Mouse (Mus musculus) neural tube, embryonic 12.5 days (tissue): ENCODE data around the gene Cenpx. TPM values are rescaled to one million over a fixed set of nuclear protein-coding genes. Genes with fewer than 3 reads are reported as not detected.

Experiments
- ATAC-seq: fragments of 200-750 bp; cut with Nextera tagmentation; 2 replicates; pipeline ENCODE4 v1.8.0; 2017; ENCODE audit warnings: low read depth, mild to moderate bottlenecking, moderate TSS enrichment, moderate library complexity; ENCODE audit not compliant: low FRiP score
- H3K27ac ChIP-seq: fragments of 300-500 bp; sonication (generic); 2 replicates; pipeline ENCODE4 v1.5.1; 2016
- H3K27me3 ChIP-seq: fragments of 300-500 bp; sonication (generic); replicated peaks from 2 replicates; pipeline ENCODE4 v1.6.1; 2016; ENCODE audit warnings: mild to moderate bottlenecking
- H3K36me3 ChIP-seq: fragments of 300-500 bp; sonication (generic); 2 replicates; pipeline ENCODE4 v1.6.1; 2016; ENCODE audit warnings: mild to moderate bottlenecking
- H3K4me1 ChIP-seq: fragments of 300-500 bp; sonication (generic); 2 replicates; pipeline ENCODE4 v1.6.1; 2016
- H3K4me2 ChIP-seq: fragments of 300-500 bp; sonication (generic); replicated peaks from 2 replicates; pipeline ENCODE4 v1.6.1; 2016; ENCODE audit warnings: mild to moderate bottlenecking
- H3K4me3 ChIP-seq: fragments of 300-500 bp; sonication (generic); 2 replicates; pipeline ENCODE4 v1.5.1; 2016
- H3K9ac ChIP-seq: fragments of 300-500 bp; sonication (generic); 2 replicates; pipeline ENCODE4 v1.6.1; 2016; ENCODE audit warnings: mild to moderate bottlenecking
- H3K9me3 ChIP-seq: fragments of 300-500 bp; sonication (generic); 2 replicates; pipeline ENCODE4 v1.6.1; 2016; ENCODE audit warnings: mild to moderate bottlenecking
- WGBS: fragments of 180-500 bp; shearing (Covaris S2); methylation state at CpG from one replicate; pipeline ENCODE4 v1.1.7; 2016; 5-methylcytosine and 5-hydroxymethylcytosine counted together
- polyA plus RNA-seq: library from polyadenylated mRNA; unstranded; fragments of >200 nt; fragmentation: Nextera tagmentation; extraction: Ambion mirVana; gene quantifications from 2 replicates; pipeline ENCODE4 v1.2.1, GENCODE M21; 2016

Cenpx gene
- polyA plus RNA-seq, 1 experiment from 2014 or later, result 108 TPM

GRCm38 (mm10) chr11:120663714-120664113 lies 49.8 kb downstream of the Cenpx start:
- Histone ChIP-seq H3K4me3 (no peak overlapping the region), H3K27ac (no peak overlapping the region), H3K36me3 (no peaks in the 10 kb centered on the region), H3K27me3 (peaks cover 52% of the 10 kb centered on the region), H3K4me1 (peaks cover 26% of the 10 kb centered on the region), H3K4me2 (no peak overlapping the region), H3K9ac (no peak overlapping the region), H3K9me3 (no peaks in the 10 kb centered on the region)
- no peak for ATAC-seq
- WGBS, result 68% methylated on average over 5 of the region's 5 CpGs

DNA sequence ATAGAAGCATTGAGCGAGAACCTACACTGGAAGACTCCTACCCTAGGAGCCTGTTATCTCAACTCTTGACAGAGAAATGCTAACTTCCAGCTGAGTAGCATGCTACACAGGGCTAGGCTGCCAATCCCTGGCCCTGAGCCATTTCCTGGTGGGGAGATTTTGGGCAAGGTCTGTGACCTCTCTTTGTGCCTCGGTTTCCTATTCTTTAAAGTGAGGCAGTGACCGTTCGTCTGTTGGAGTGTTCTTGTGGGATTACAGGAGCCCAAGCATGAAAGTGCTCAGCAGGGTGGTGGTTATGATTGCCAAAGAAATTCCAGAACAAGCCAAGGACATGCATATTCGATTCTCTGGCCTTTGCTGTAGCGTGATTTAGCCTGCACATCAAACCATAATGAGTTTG lies 50.8 kb downstream of the Cenpx start:
- Histone ChIP-seq H3K9me3 (no peaks in the 10 kb centered on the region), H3K36me3 (no peaks in the 10 kb centered on the region), H3K27ac (no peak overlapping the region), H3K4me3 (no peak overlapping the region), H3K27me3 (peaks cover 60% of the 10 kb centered on the region), H3K9ac (no peak overlapping the region), H3K4me1 (peaks cover 26% of the 10 kb centered on the region), H3K4me2 (no peak overlapping the region)
- ATAC-seq, result no peak
- WGBS, result 73% methylated on average over 6 of the region's 6 CpGs

DNA sequence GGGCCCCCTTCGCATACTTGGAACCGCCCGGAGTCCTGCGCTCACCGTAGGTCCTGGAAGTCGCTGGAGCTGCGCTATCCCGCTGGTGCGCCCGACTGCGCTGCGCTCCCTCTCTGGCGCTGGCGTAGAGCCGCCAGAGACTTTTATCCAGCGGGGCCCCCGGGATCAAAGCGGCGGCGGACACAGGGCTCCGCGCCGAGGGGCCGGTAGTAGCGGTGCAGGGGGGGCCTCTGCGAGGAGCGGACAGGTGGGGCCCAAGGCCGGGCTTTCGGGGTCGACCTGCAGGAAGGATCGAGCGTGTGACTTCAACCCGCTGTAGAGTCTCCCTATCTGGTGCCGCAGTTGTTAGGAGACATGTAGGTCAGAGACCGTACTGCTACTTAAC lies 52.5 kb downstream of the Cenpx start, which contains the start of gene Notum:
Gene Notum (minus strand): TSS at position 100 of the 385 bp plus-strand sequence.
- peak within 1 kb of the TSS; percentile 37 for H3K4me3 ChIP-seq
- 1% methylated on average over 35 of the region's 35 CpGs for WGBS

More for the DNA sequence above, 52.5 kb downstream of the Cenpx start, which contains the start of gene Notum:
- Histone ChIP-seq H3K9me3 (no peaks in the 10 kb centered on the region), H3K36me3 (no peaks in the 10 kb centered on the region), H3K9ac (peak within 1 kb of the TSS; percentile 47), H3K27ac (no peak within 1 kb of the TSS), H3K27me3 (peaks cover 64% of the 10 kb centered on the region), H3K4me1 (peaks cover 26% of the 10 kb centered on the region), H3K4me2 (peak within 1 kb of the TSS; percentile 68)
- no peak for ATAC-seq

Other genes with a start within 250 kb of the Cenpx start
- gene Arl16, start 246.1 kb downstream of the Cenpx start, polyA plus RNA-seq, result 63.6 and 64.5 TPM in 2 replicates
- gene Mrpl12, start 229.1 kb downstream of the Cenpx start, polyA plus RNA-seq, result 116 and 117 TPM in 2 replicates
- 37.9 TPM in 2 replicates for gene Slc25a10, start 221.9 kb downstream of the Cenpx start, polyA plus RNA-seq
- gene Gcgr, start 183.0 kb downstream of the Cenpx start, polyA plus RNA-seq, result 0.13 and 0.22 TPM in 2 replicates
- 234 and 239 TPM in 2 replicates for gene Mcrip1, start 164.0 kb downstream of the Cenpx start, polyA plus RNA-seq
- gene Ppp1r27, start 162.6 kb downstream of the Cenpx start, polyA plus RNA-seq, result not detected in 2 replicates
- 425 and 451 TPM in 2 replicates for gene P4hb, start 140.5 kb downstream of the Cenpx start, polyA plus RNA-seq
- 582 and 606 TPM in 2 replicates for gene Arhgdia, start 132.1 kb downstream of the Cenpx start, polyA plus RNA-seq
- gene Alyref, start 115.4 kb downstream of the Cenpx start, polyA plus RNA-seq, result 509 and 592 TPM in 2 replicates
- gene Anapc11, start 115.3 kb downstream of the Cenpx start, polyA plus RNA-seq, result 162 and 172 TPM in 2 replicates
- 0.80 and 0.83 TPM in 2 replicates for gene Npb, start 105.3 kb downstream of the Cenpx start, polyA plus RNA-seq
- gene Pcyt2, start 95.8 kb downstream of the Cenpx start, polyA plus RNA-seq, result 151 and 155 TPM in 2 replicates
- gene Sirt7, start 88.5 kb downstream of the Cenpx start, polyA plus RNA-seq, result 46.8 and 56.5 TPM in 2 replicates
- gene Mafg, start 80.1 kb downstream of the Cenpx start, polyA plus RNA-seq, result 39.7 and 40.4 TPM in 2 replicates
- 27.2 and 27.8 TPM in 2 replicates for gene Pycr1, start 70.0 kb downstream of the Cenpx start, polyA plus RNA-seq
- gene Myadml2, start 65.6 kb downstream of the Cenpx start, polyA plus RNA-seq, result 0.81 and 1.1 TPM in 2 replicates
- gene Notum, start 52.6 kb downstream of the Cenpx start, polyA plus RNA-seq, result 3.1 and 3.4 TPM in 2 replicates
- 139 and 155 TPM in 2 replicates for gene Aspscr1, start 40.8 kb downstream of the Cenpx start, polyA plus RNA-seq
- 70.9 and 72.6 TPM in 2 replicates for gene Lrrc45, start 187 bp upstream of the Cenpx start, polyA plus RNA-seq
- gene Rac3, start 7.7 kb upstream of the Cenpx start, polyA plus RNA-seq, result 118 and 119 TPM in 2 replicates
- 12.3 and 16.7 TPM in 2 replicates for gene Dcxr, start 13.5 kb upstream of the Cenpx start, polyA plus RNA-seq
- 0.95 and 1.6 TPM in 2 replicates for gene Cbr2, start 18.4 kb upstream of the Cenpx start, polyA plus RNA-seq
- 3.6 TPM in 2 replicates for gene Hmga1b, start 49.1 kb upstream of the Cenpx start, polyA plus RNA-seq
- 77.2 and 81.3 TPM in 2 replicates for gene Rfng, start 70.5 kb upstream of the Cenpx start, polyA plus RNA-seq
- 250 and 258 TPM in 2 replicates for gene Gps1, start 70.5 kb upstream of the Cenpx start, polyA plus RNA-seq
- 63.5 and 65.5 TPM in 2 replicates for gene Dus1l, start 82.7 kb upstream of the Cenpx start, polyA plus RNA-seq
- gene Fasn, start 110.8 kb upstream of the Cenpx start, polyA plus RNA-seq, result 87.6 and 102 TPM in 2 replicates
- gene Ccdc57, start 219.1 kb upstream of the Cenpx start, polyA plus RNA-seq, result 4.7 and 5.6 TPM in 2 replicates
- 31.8 and 38.4 TPM in 2 replicates for gene Slc16a3, start 234.7 kb upstream of the Cenpx start, polyA plus RNA-seq